Mouse (Mus musculus) megakaryocyte, embryonic 14.5 days (primary cell): ENCODE measurements around the gene Traf4.

ENCODE experiments used
- FLI1 ChIP-seq: IDR thresholded peaks from 2 replicates; pipeline ENCODE4 v1.6.1; 2012; ENCODE audit warnings: low read length, inconsistent platforms, mixed read lengths
- GATA1 ChIP-seq: IDR thresholded peaks from 3 replicates; pipeline ENCODE4 v1.6.1; 2012; ENCODE audit warnings: mixed read lengths, low read length, inconsistent platforms, borderline replicate concordance

GRCm38 (mm10) chr11:78164604-78164923 is 825 bp downstream of the Traf4 start:
- TF ChIP-seq GATA1 (no peak), FLI1 (no peak)
